Mouse (Mus musculus): ENCODE data around the gene Echdc3. TPM values are rescaled to one million over a fixed set of nuclear protein-coding genes. Genes with fewer than 3 reads are reported as not detected.

Echdc3 gene
- total RNA-seq, 2 experiments from 2014 or later: 1.2 to 1.5 TPM

DNA sequence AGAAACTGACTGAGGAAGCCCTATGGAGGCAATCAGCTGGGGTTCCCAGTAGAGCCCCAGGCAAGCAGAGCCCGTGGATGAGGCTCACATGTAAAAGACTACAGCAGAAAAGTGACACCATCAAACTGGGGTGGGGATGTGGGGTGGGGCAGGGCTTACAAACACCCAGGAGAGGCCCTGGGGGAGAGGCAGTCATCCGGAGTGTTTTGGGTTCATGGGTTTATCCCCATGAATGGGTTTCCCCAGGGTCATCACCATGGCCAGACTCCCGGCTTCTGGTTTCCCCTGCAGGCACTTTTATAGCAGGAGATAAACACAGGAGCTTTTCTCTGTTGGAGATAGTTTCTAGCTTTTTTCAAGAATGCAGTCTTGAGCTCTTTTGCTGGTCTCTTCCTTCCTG lies 39.8 kb downstream of the Echdc3 start:
- ATAC-seq (replicated peaks; ENCODE audit: poor library complexity): no peak

- ATAC-seq (replicated peaks; ENCODE audit: poor library complexity): 0 out of 2 replicates have a peak, but pooled peaks have one; percentile 10
Observed at GRCm38 (mm10) chr2:6168560-6168959, 44.3 kb downstream of the Echdc3 start.

DNA sequence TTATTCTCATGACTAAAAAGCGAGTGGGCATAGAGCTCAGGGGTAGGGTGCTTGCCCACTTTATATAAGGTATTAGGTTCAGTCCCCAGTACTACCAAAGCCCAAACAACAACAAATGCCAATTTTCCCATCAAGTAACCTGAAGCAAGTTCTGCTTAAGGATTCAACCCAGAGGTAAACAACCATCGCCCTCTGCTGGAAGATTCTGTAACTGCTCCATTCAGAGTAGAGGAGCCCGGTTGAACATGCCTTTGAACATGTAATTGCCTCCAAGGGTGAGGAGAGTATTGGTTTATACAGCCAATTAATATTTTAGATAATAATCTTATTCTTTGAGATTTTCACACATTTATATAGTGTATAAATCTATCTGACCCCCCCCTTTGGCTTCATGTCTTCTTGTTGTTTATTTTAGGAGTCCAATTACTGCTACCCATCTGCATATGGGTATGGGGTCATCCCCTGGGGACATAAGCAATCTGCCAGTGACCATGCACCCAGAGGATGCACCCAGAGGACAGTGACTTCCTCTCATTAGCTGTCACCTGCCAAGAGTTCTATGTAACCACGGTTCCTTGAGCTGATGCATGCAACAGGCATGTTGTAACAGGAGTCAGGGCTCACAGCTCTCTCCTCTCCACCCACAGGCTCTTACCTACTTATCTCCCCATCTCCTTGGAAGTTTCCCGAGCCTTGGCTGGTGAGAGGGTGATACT lies 44.8 kb downstream of the Echdc3 start:
- peak; percentile 70 for ATAC-seq (replicated peaks; ENCODE audit: poor library complexity)

- peak; percentile 44 for ATAC-seq (replicated peaks; ENCODE audit: poor library complexity)
Observed at GRCm38 (mm10) chr2:6165771-6166170, 47.1 kb downstream of the Echdc3 start.

DNA sequence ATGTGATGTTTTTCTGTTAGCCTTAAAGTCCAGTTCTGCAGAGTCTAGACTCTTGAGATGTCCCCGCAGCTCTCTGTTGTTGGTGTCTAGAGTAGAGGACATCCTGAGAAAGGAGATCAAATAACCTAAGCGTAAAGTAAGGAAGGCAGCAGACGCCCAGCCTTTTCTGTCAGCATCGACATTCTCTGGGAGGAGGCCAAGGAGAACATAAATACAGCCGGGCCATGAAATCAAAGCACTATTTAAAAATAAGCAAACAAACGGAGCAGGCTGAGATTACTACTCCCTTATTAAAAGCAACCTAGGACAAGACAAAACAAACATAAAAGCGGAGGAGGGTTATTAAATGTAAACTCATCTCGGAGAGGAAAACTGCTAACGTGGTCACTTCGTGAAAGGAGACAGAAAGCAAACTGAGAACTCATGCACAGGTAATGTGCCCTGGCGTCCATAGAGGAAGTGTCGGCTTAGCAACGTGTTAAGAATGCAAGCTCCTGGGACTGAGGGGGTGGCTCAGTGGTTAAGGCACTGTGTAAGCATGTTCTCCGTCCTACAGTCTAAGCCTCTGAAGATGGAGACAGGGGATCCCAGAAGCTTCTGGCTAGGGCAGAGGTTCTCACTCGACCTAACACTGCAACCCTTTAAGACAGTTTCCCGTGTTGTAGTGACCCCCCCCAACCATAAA lies 48.1 kb downstream of the Echdc3 start:
- no peak for ATAC-seq (replicated peaks; ENCODE audit: poor library complexity)

GRCm38 (mm10) chr2:6162366-6163040 lies 50.3 kb downstream of the Echdc3 start:
- ATAC-seq (replicated peaks; ENCODE audit: poor library complexity): peak; percentile 81

DNA sequence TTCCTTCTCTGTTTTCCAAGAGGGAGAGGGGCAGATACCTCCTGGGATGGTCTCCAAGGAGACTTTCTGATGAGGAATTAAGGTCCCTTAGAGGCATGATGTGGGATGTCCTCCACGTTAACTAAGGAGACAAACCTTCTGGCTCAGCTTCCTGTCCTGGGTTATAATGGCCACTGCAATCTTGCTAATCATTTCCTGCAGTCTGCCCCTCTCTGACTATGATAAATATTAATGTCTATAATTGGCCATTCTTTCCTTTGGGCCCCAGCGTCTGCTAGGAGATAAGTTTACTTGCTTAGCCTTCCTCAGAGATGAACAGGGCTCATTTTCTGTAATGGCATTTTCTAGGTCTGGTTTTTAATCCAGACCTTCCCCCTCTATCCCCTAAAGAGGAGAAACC lies 53.1 kb downstream of the Echdc3 start:
- ATAC-seq (replicated peaks; ENCODE audit: poor library complexity): peak; percentile 30; the same call in 1 of the 2 replicates

DNA sequence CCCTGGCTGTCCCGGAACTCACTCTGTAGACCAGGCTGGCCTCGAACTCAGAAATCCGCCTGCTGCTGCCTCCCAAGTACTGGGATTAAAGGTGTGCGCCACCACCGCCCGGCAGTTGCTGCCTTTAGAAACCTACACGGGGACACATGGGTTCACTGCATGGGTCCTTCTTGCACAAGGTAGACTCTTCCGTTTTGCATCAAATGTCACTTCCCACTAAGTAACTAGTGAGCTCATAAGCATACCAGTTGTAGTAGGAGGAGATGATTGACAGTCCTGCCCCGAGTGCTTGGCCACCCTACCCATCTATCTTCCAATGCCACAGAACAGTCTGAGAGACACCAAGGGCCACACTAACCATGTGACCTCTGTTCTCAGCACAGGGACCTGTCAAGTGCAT lies 53.6 kb downstream of the Echdc3 start:
- ATAC-seq (replicated peaks; ENCODE audit: poor library complexity): peak; percentile 40

- ATAC-seq (replicated peaks; ENCODE audit: poor library complexity): no peak
Observed at GRCm38 (mm10) chr2:6157635-6158034, 55.2 kb downstream of the Echdc3 start.

DNA sequence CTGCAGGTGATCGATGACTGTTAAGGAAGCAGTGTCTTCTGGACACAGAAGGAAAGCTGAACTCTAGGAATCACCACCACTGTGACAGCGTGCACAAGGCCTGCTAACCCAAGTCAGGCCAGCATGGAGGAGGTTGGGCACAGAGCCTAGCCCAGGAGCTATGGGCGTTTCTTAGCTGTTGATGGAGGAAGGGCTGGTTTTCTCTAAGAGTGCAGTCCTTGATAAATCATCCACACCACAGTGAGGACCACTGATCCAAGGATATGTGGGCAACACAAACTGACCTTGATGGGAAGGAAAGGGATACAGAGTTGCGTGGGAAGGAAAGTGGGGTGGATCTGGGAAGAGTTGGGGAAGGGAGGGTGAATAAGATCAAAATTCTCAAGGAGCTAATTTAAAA lies 55.6 kb downstream of the Echdc3 start:
- no peak for ATAC-seq (replicated peaks; ENCODE audit: poor library complexity)

DNA sequence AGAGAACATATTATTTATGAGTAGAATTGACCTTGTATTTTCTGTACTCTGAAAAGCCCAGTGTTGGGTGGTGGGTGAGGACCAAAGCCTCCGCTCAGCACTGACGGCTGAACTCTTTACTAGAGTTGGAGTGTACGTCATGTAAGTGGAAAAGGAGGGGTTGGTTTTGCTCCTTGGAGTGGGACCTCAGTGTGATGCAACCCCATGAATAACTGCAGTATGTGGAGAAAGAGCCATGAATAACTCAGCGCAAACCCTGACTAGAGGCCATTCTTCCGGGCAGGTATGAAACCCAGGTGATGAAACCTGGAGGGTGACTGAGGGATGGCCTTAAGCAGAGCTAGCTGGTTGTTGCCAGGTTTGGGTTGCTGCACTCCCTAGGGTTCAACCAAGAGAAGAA lies 63.0 kb downstream of the Echdc3 start:
- no peak for ATAC-seq (replicated peaks; ENCODE audit: poor library complexity)

GRCm38 (mm10) chr2:6146901-6147300 lies 65.9 kb downstream of the Echdc3 start:
- no peak for ATAC-seq (replicated peaks; ENCODE audit: poor library complexity)

- ATAC-seq (replicated peaks; ENCODE audit: poor library complexity): no peak
Observed at GRCm38 (mm10) chr2:6146257-6146656, 66.6 kb downstream of the Echdc3 start.

- no peak for ATAC-seq (replicated peaks; ENCODE audit: poor library complexity)
Observed at GRCm38 (mm10) chr2:6145611-6146010, 67.2 kb downstream of the Echdc3 start.

DNA sequence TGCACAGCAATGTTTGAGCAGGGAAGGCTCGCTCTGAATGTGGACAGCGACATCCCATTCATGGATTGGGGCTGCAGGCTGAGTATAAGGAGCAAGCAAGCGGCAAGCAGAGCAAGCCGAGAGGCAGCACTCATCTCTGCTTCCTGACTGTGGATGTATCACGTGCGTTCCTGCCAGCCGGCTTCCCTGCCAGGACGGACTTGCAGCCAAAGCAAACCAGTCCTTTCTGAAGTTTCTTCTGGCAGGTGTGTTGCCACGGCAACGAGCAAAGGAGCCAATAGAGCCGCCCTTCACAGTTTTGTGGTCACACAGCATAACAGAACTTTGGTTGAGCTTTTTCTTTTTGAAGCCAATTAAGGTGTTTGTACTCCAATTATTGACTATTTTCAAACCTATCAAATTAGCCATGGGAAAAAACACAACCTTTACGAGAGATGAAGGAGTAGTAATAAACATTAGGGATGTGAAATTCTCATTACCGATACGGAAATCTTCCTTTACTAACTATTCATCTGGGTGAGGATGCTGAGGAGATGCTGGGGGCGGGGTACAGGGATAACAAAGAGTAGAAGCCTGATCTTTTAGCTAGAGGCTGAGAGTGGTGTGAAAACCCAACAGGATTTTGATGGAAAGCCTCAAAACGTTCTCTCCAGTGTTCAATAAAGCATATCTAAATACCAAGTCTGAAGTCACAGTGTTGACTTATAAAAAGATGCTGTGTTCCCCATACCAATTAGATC lies 69.7 kb downstream of the Echdc3 start:
- no peak for ATAC-seq (replicated peaks; ENCODE audit: poor library complexity)

- ATAC-seq (replicated peaks; ENCODE audit: poor library complexity): no peak
Observed at GRCm38 (mm10) chr2:6140572-6141161, 72.2 kb downstream of the Echdc3 start.

Other genes starting within 250 kb of the Echdc3 start
- 0.15 TPM in 1 of 2 replicates, not detected in the other for gene Proser2, start 82.8 kb downstream of the Echdc3 start, total RNA-seq (2015)
- not detected in 2 replicates for gene Proser2, start 82.8 kb downstream of the Echdc3 start, total RNA-seq (2017)
- 13.3 and 19.2 TPM in 2 replicates for gene Usp6nl, start 109.6 kb upstream of the Echdc3 start, total RNA-seq (2015)
- 7.0 and 8.8 TPM in 2 replicates for gene Usp6nl, start 109.6 kb upstream of the Echdc3 start, total RNA-seq (2017)

Data from megakaryocyte progenitor cell, adult 5-6 weeks (primary cell).